Mouse (Mus musculus) ES-Bruce4 (cell line): ENCODE measurements around the gene Ptgdr2.

ENCODE experiments used
- CTCF ChIP-seq: IDR thresholded peaks from one replicate; pipeline ENCODE4 v1.8.1; 2011; ENCODE audit warnings: low read depth, low read length
- EP300 ChIP-seq: IDR thresholded peaks from 2 replicates; pipeline ENCODE4 v1.6.1; 2011; ENCODE audit warnings: low read depth, low read length; ENCODE audit not compliant: insufficient read depth
- POLR2A ChIP-seq: IDR thresholded peaks from one replicate; pipeline ENCODE4 v1.8.1; 2011; ENCODE audit warnings: low read length; ENCODE audit not compliant: insufficient read depth

- TF ChIP-seq POLR2A, result no peak
- peak; percentile 93 for TF ChIP-seq CTCF
- peak; percentile 8; the same call in 1 of the 2 replicates for TF ChIP-seq EP300
Observed at GRCm38 (mm10) chr19:10940097-10940800, 3.3 kb downstream of the Ptgdr2 start.
